Mouse (Mus musculus) forebrain, embryonic 10.5 days (tissue): Measurements from ENCODE around the gene Obox5. TPM values are rescaled to one million over a fixed set of nuclear protein-coding genes. Genes with fewer than 3 reads are reported as not detected.
"Not testable (repeated sequence)": the region's sequence is repeated elsewhere in the genome, so short reads cannot be mapped to it uniquely, and the experiment has no call there.

ENCODE experiments used
- DNase-seq: peaks from one replicate; pipeline ENCODE4 v3.0.0-alpha.2; 2017; ENCODE audit warnings: low spot score; ENCODE audit errors: extremely low spot score
- H3K27ac ChIP-seq: fragments of 300-500 bp; sonication (generic); 2 replicates; pipeline ENCODE4 v1.5.1; 2016; ENCODE audit warnings: mild to moderate bottlenecking
- H3K27me3 ChIP-seq: fragments of 300-500 bp; sonication (generic); 2 replicates; pipeline ENCODE4 v1.6.1; 2016; ENCODE audit warnings: mild to moderate bottlenecking; ENCODE audit not compliant: poor library complexity, severe bottlenecking
- H3K36me3 ChIP-seq: fragments of 300-500 bp; sonication (generic); replicated peaks from 2 replicates; pipeline ENCODE4 v1.6.1; 2016; ENCODE audit warnings: mild to moderate bottlenecking, moderate library complexity
- H3K4me1 ChIP-seq: fragments of 300-500 bp; sonication (generic); 2 replicates; pipeline ENCODE4 v1.6.1; 2016
- H3K4me3 ChIP-seq: fragments of 300-500 bp; sonication (generic); 2 replicates; pipeline ENCODE4 v1.5.1; 2016; ENCODE audit warnings: mild to moderate bottlenecking, moderate library complexity
- H3K9me3 ChIP-seq: fragments of 300-500 bp; sonication (generic); 2 replicates; pipeline ENCODE4 v1.6.1; 2016; ENCODE audit warnings: mild to moderate bottlenecking, moderate library complexity
- WGBS: fragments of 180-500 bp; shearing (Covaris S2); methylation state at CpG from one replicate; pipeline ENCODE4 v1.1.7; 2016; 5-methylcytosine and 5-hydroxymethylcytosine counted together
- polyA plus RNA-seq: library from polyadenylated mRNA; unstranded; fragments of >200 nt; fragmentation: Nextera tagmentation; extraction: Ambion mirVana; gene quantifications from 2 replicates; pipeline ENCODE4 v1.2.1, GENCODE M21; 2016

The Obox5 gene
- not detected in 2 replicates for polyA plus RNA-seq

- H3K36me3 ChIP-seq, H3K4me3 ChIP-seq, H3K4me1 ChIP-seq, H3K27me3 ChIP-seq, DNase-seq, H3K27ac ChIP-seq: not testable (repeated sequence)
- peaks cover 49% of the 10 kb centered on the region for H3K9me3 ChIP-seq
- 82% methylated on average over 2 of the region's 2 CpGs for WGBS
These were observed at the start of gene Obox5 for GRCm38 (mm10) chr7:15749831-15750230. Gene Obox5, plus strand, starts transcription at chr7:15750131.

GRCm38 (mm10) chr7:15749296-15749695 is 635 bp upstream of the Obox5 start:
- not testable (repeated sequence) for H3K27me3 ChIP-seq, H3K4me1 ChIP-seq, H3K27ac ChIP-seq, H3K4me3 ChIP-seq, H3K36me3 ChIP-seq, DNase-seq
- H3K9me3 ChIP-seq, result peaks cover 49% of the 10 kb centered on the region
- 73% methylated on average over 5 of the region's 5 CpGs for WGBS

Other genes starting within 250 kb of the Obox5 start
- gene Obox3, start 110.2 kb upstream of the Obox5 start, polyA plus RNA-seq, result not detected in 2 replicates
- not detected in 2 replicates for gene Obox6, start 89.5 kb downstream of the Obox5 start, polyA plus RNA-seq
- 0.07 and 0.27 TPM in 2 replicates for gene Crx, start 129.8 kb downstream of the Obox5 start, polyA plus RNA-seq
- not detected in 2 replicates for gene Crxos, start 132.5 kb downstream of the Obox5 start, polyA plus RNA-seq
- 828 and 843 TPM in 2 replicates for gene Selenow, start 172.3 kb downstream of the Obox5 start, polyA plus RNA-seq
- 171 and 179 TPM in 2 replicates for gene Nop53, start 195.9 kb downstream of the Obox5 start, polyA plus RNA-seq
- 10.1 and 11.2 TPM in 2 replicates for gene Ehd2, start 217.4 kb downstream of the Obox5 start, polyA plus RNA-seq